Mouse (Mus musculus) telencephalon, adult 2 months (tissue): Measurements from ENCODE around the gene Armc5.

Experiments
- DNase-seq: peaks from one replicate; pipeline ENCODE4 v3.0.0-alpha.2; 2011; ENCODE audit warnings: low read depth, low spot score

Armc5 gene

GRCm38 (mm10) chr7:128288923-128289544 lies 51.9 kb downstream of the Armc5 start:
- no peak for DNase-seq
